14 mouse cellular contexts compared by ENCODE assay signal in the genomic region with DNA sequence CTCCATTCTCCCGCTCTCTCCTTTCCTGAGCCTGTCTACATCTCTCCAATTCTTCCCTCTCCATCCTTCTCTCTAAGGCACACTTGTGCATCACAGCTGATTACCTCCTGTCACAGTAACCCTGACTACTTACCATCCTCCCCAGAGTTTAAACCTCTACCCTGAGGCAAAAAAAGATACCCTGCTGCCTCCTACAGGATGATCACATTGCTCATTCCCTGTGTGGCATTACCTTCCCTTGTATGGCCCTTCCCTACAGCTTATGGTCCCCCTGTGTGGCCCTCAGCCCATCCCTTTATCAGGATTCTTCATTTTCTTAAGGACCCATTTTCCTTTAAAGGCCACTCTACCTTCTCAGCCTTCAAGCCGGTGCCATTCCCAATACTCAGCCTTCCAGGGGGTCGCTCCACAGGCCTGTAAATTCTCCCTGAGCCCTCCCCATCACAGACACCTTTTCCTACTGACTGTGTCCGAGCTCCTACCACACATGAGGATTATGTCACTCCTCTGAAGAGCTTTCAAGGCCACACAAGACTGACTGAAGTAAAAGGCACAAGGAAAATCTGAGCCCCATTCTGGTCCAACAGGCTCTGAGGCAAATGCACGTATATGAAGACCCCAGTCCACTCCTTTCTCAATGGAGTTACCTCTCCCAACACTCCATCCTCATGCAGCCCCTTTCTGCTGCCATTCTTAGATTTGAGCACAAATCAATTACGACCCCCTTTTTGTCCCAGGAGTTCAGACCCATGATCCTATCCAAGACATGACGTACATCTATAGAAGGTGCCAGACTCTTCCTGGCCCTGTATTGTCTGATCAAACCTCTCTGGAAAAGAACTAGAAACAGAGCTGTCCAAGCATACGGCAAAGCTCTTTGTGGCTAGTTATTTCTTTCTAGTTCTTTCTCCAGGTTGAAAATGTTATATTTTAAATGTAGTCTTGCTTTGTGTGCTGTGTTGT.
DNase-seq lines count a peak whose midpoint lies in the region; ATAC-seq and TF ChIP-seq lines count a peak whose summit lies in the region.
"Had no signal": no experiment of that assay in that cellular context is flagged by ENCODE, and none has a peak within 500 bp of the region (broad histone marks: within the 10 kb centered on the region; RNA-seq: fewer than 3 reads in every experiment).

No protein-coding gene starts in this region.

- H3K4me2 ChIP-seq in lung, postnatal 0 days (replicated peaks; ENCODE audit: low read depth, low read length) = no peak overlapping the region
- no peak overlapping the region for H3K4me2 ChIP-seq in forebrain, embryonic 14.5 days (ENCODE audit: low read length)
- H3K4me2 ChIP-seq in hindbrain, postnatal 0 days (ENCODE audit: low read depth, low read length) = no peak overlapping the region
- no peak overlapping the region for H3K4me2 ChIP-seq in neural tube, embryonic 14.5 days (ENCODE audit: low read depth, low read length)
- H3K4me2 ChIP-seq in liver, postnatal 0 days (ENCODE audit: low read depth, low read length) = no peak overlapping the region
- H3K4me2 ChIP-seq: heart, embryonic 11.5 days; limb, embryonic 15.5 days had no signal

- H3K9ac ChIP-seq in lung, postnatal 0 days (replicated peaks; ENCODE audit: low read depth) = no peak overlapping the region
- H3K9ac ChIP-seq in forebrain, embryonic 14.5 days (ENCODE audit: low read length) = no peak overlapping the region
- H3K9ac ChIP-seq in hindbrain, postnatal 0 days (replicated peaks; ENCODE audit: low read length) = no peak overlapping the region
- H3K9ac ChIP-seq in neural tube, embryonic 14.5 days (replicated peaks; ENCODE audit: low read depth, low read length) = no peak overlapping the region
- H3K9ac ChIP-seq in liver, postnatal 0 days (replicated peaks) = no peak overlapping the region
- H3K9ac ChIP-seq: kidney, embryonic 15.5 days; limb, embryonic 15.5 days had no signal

- H3K9me3 ChIP-seq in lung, postnatal 0 days (ENCODE audit: low read length) = no peaks in the 10 kb centered on the region
- no peaks in the 10 kb centered on the region for H3K9me3 ChIP-seq in forebrain, embryonic 14.5 days (replicated peaks; ENCODE audit: control insufficient read depth, low read length)
- no peaks in the 10 kb centered on the region for H3K9me3 ChIP-seq in hindbrain, postnatal 0 days (ENCODE audit: low read length)
- no peaks in the 10 kb centered on the region for H3K9me3 ChIP-seq in neural tube, embryonic 14.5 days (ENCODE audit: control insufficient read depth, low read length)
- no peaks in the 10 kb centered on the region for H3K9me3 ChIP-seq in liver, postnatal 0 days (ENCODE audit: low read length)
- H3K9me3 ChIP-seq: kidney, embryonic 15.5 days; limb, embryonic 15.5 days had no signal

- H3K27me3 ChIP-seq in lung, postnatal 0 days (replicated peaks; ENCODE audit: insufficient read depth, low read length) = no peaks in the 10 kb centered on the region
- no peaks in the 10 kb centered on the region for H3K27me3 ChIP-seq in forebrain, embryonic 14.5 days (replicated peaks; ENCODE audit: control insufficient read depth, insufficient read depth, low read length)
- H3K27me3 ChIP-seq in hindbrain, postnatal 0 days (ENCODE audit: insufficient read depth, low read length) = no peaks in the 10 kb centered on the region
- H3K27me3 ChIP-seq in neural tube, embryonic 14.5 days (ENCODE audit: control insufficient read depth, insufficient read depth, low read length) = no peaks in the 10 kb centered on the region
- no peaks in the 10 kb centered on the region for H3K27me3 ChIP-seq in liver, postnatal 0 days (ENCODE audit: insufficient read depth, low read length)
- H3K27me3 ChIP-seq: kidney, embryonic 15.5 days; limb, embryonic 15.5 days had no signal

- no peak for TF ChIP-seq EP300 in lung, postnatal 0 days (IDR thresholded peaks at IDR 0.05)
- TF ChIP-seq EP300 in liver, postnatal 0 days (IDR thresholded peaks at IDR 0.05; ENCODE audit: low read depth) = no peak

- H3K4me3 ChIP-seq in lung, postnatal 0 days (ENCODE audit: low read depth, low read length) = no peak overlapping the region
- no peak overlapping the region for H3K4me3 ChIP-seq in forebrain, embryonic 14.5 days (ENCODE audit: low read depth, low read length)
- no peak overlapping the region for H3K4me3 ChIP-seq in hindbrain, postnatal 0 days (ENCODE audit: low read length)
- H3K4me3 ChIP-seq in neural tube, embryonic 14.5 days (ENCODE audit: low read depth, low read length) = no peak overlapping the region
- H3K4me3 ChIP-seq in liver, postnatal 0 days (ENCODE audit: low read depth, low read length) = no peak overlapping the region
- H3K4me3 ChIP-seq: kidney, embryonic 15.5 days; limb, embryonic 15.5 days had no signal

- no peak overlapping the region for H3K27ac ChIP-seq in lung, postnatal 0 days (ENCODE audit: low read length)
- H3K27ac ChIP-seq in forebrain, embryonic 14.5 days (ENCODE audit: low read depth, low read length) = peak overlapping the region; percentile 75
- H3K27ac ChIP-seq in hindbrain, postnatal 0 days = peak overlapping the region; percentile 82
- peak overlapping the region; percentile 85 for H3K27ac ChIP-seq in neural tube, embryonic 14.5 days (ENCODE audit: low read depth, low read length)
- no peak overlapping the region for H3K27ac ChIP-seq in liver, postnatal 0 days (ENCODE audit: low read depth)
- H3K27ac ChIP-seq: kidney, embryonic 15.5 days; limb, embryonic 15.5 days had no signal

- peak; percentile 45 for TF ChIP-seq CTCF in lung, postnatal 0 days (IDR thresholded peaks at IDR 0.05)
- TF ChIP-seq CTCF in hindbrain, postnatal 0 days (IDR thresholded peaks at IDR 0.05; ENCODE audit: low read depth) = peak; percentile 18; the same call in 1 of the 2 replicates
- TF ChIP-seq CTCF in liver, postnatal 0 days (IDR thresholded peaks at IDR 0.05; ENCODE audit: low read depth) = no peak

- no peaks in the 10 kb centered on the region for H3K36me3 ChIP-seq in lung, postnatal 0 days (ENCODE audit: insufficient read depth, low read length)
- no peaks in the 10 kb centered on the region for H3K36me3 ChIP-seq in forebrain, embryonic 14.5 days (ENCODE audit: control insufficient read depth, insufficient read depth, low read length)
- no peaks in the 10 kb centered on the region for H3K36me3 ChIP-seq in hindbrain, postnatal 0 days (ENCODE audit: insufficient read depth, low read length)
- H3K36me3 ChIP-seq in neural tube, embryonic 14.5 days (ENCODE audit: control insufficient read depth, insufficient read depth, low read length) = no peaks in the 10 kb centered on the region
- H3K36me3 ChIP-seq in liver, postnatal 0 days (replicated peaks; ENCODE audit: insufficient read depth, low read length) = no peaks in the 10 kb centered on the region
- H3K36me3 ChIP-seq: kidney, embryonic 15.5 days; limb, embryonic 15.5 days had no signal

- no peak for ATAC-seq in lung, postnatal 0 days
- peak; percentile 82 for ATAC-seq in forebrain, embryonic 14.5 days
- ATAC-seq in hindbrain, postnatal 0 days = peak; percentile 63; the same call in 1 of the 2 replicates
- ATAC-seq in neural tube, embryonic 14.5 days (ENCODE audit: low read depth) = peak; percentile 42; the same call in 1 of the 2 replicates
- ATAC-seq in liver, postnatal 0 days = no peak

- WGBS in lung, postnatal 0 days = 84% methylated on average over 8 of the region's 8 CpGs
- WGBS in forebrain, embryonic 14.5 days = 35% methylated on average over 8 of the region's 8 CpGs
- 63% methylated on average over 8 of the region's 8 CpGs for WGBS in hindbrain, postnatal 0 days
- WGBS in neural tube, embryonic 14.5 days = 46% methylated on average over 8 of the region's 8 CpGs
- 71% methylated on average over 8 of the region's 8 CpGs for WGBS in liver, postnatal 0 days (ENCODE audit: insufficient replicate concordance)

- DNase-seq in lung, postnatal 0 days (ENCODE audit: low spot score) = no peak
- no peak for DNase-seq in lung, postnatal 25 days (ENCODE audit: low spot score)
- peak; percentile 75 for DNase-seq in forebrain, embryonic 14.5 days (ENCODE audit: low spot score)
- no peak for DNase-seq in hindbrain, postnatal 0 days (ENCODE audit: low spot score)
- DNase-seq in liver, postnatal 0 days = no peak
- DNase-seq in spleen, postnatal 4 days (ENCODE audit: low spot score in 2 of 2) = no peak
- no peak for DNase-seq in kidney, postnatal 14 days
- DNase-seq: adrenal gland, adult 2 months; cerebellum, postnatal 36 days; lung, postnatal 4 days had no signal

- H3K4me1 ChIP-seq in lung, postnatal 0 days (ENCODE audit: insufficient read depth, low read depth, low read length) = peaks cover 10% of the 10 kb centered on the region; the same call in 1 of the 2 replicates
- H3K4me1 ChIP-seq in forebrain, embryonic 14.5 days (ENCODE audit: control insufficient read depth, insufficient read depth, low read length) = peaks cover 14% of the 10 kb centered on the region
- H3K4me1 ChIP-seq in hindbrain, postnatal 0 days (ENCODE audit: insufficient read depth, low read length) = peaks cover 5% of the 10 kb centered on the region; the same call in 1 of the 2 replicates
- H3K4me1 ChIP-seq in neural tube, embryonic 14.5 days (ENCODE audit: control insufficient read depth, insufficient read depth, low read length) = peaks cover 15% of the 10 kb centered on the region
- H3K4me1 ChIP-seq in liver, postnatal 0 days (ENCODE audit: insufficient read depth) = no peaks in the 10 kb centered on the region

Comparison
In these comparisons a context has a peak if more than half of its experiments do, and no peak if none do; other contexts are left out.
1. ATAC-seq: peak in forebrain, embryonic 14.5 days (single experiment), hindbrain, postnatal 0 days (single experiment) and neural tube, embryonic 14.5 days (single experiment); none in lung, postnatal 0 days (single experiment) and liver, postnatal 0 days (single experiment).
2. H3K27ac ChIP-seq: peak in forebrain, embryonic 14.5 days (single experiment), hindbrain, postnatal 0 days (single experiment) and neural tube, embryonic 14.5 days (single experiment); none in lung, postnatal 0 days (single experiment) and liver, postnatal 0 days (single experiment).